Mouse (Mus musculus) heart, postnatal 0 days (tissue): Measurements from ENCODE around the gene Rspo3.
A peak's percentile ranks its signal among the peaks of the same experiment; 100 is the strongest.

Experiments
- CTCF ChIP-seq: IDR thresholded peaks from 2 replicates; pipeline ENCODE4 v1.5.1; 2016; ENCODE audit warnings: antibody characterized with exemption, control low read depth, low read depth
- EP300 ChIP-seq: IDR thresholded peaks from 2 replicates; pipeline ENCODE4 v1.6.1; 2016; ENCODE audit warnings: antibody characterized with exemption, low read depth

- TF ChIP-seq CTCF (peak; percentile 82), EP300 (no peak)
These were observed 2.6 kb downstream of the Rspo3 start for GRCm38 (mm10) chr10:29532821-29533715.
